Mouse (Mus musculus) v-Abl transformed pro-B cells (cell line): ENCODE data around the gene Marc2.

Source experiments
- in situ Hi-C, 2 experiments: fragments of 400-800 bp; cut with MboI; formaldehyde crosslinking; loops; one replicate each; pipeline ENCODE4 v1.15.1; 2025; ENCODE audit not compliant: unreplicated experiment in 2 of 2

Gene Marc2

GRCm38 (mm10) chr1:184858253-184858652 is 12.0 kb upstream of the Marc2 start:
- in situ Hi-C loops, result no loop called here

DNA sequence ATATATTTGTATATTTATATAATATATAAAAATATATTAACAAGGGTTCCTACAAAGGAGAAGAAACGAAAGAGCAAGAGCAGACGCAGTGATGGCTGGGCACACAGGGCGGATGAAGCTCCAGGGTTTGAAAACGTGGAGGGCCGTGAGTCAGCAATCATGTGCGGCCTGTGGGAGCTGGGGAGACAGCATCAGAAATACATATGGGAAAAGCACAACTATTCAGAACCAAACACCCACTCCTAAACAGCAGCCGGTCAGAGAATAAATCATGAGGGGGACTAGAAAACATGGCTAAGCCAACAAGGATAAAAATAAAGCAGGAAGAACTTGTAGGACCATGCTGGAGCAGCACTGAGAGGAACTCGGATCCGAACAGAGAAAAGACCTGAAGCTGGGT is 11.0 kb upstream of the Marc2 start:
- in situ Hi-C loops, result no loop called here

DNA sequence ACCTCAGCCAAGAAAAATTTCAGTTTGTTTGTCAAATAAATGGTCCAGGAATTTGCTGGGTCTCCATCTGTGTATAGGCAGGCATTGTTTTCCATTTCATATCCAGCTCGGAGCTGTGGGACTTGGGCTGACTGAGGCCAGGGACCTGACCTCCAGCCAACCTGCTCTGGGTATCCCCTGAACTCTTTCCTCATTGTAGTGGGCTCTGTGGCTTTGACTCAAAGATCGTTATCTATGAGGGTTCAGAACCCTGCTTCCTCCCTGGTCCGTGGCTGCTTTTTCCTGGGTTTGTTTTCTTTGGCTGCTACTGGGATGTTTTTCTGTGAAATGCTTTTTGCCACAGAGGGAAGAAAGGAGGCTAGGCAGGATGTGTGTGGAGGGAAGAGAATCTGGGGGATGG is 7.7 kb upstream of the Marc2 start:
- in situ Hi-C loops, result no loop called here

- in situ Hi-C loops, result no loop called here
These were observed 7.1 kb upstream of the Marc2 start for GRCm38 (mm10) chr1:184853339-184853738.

DNA sequence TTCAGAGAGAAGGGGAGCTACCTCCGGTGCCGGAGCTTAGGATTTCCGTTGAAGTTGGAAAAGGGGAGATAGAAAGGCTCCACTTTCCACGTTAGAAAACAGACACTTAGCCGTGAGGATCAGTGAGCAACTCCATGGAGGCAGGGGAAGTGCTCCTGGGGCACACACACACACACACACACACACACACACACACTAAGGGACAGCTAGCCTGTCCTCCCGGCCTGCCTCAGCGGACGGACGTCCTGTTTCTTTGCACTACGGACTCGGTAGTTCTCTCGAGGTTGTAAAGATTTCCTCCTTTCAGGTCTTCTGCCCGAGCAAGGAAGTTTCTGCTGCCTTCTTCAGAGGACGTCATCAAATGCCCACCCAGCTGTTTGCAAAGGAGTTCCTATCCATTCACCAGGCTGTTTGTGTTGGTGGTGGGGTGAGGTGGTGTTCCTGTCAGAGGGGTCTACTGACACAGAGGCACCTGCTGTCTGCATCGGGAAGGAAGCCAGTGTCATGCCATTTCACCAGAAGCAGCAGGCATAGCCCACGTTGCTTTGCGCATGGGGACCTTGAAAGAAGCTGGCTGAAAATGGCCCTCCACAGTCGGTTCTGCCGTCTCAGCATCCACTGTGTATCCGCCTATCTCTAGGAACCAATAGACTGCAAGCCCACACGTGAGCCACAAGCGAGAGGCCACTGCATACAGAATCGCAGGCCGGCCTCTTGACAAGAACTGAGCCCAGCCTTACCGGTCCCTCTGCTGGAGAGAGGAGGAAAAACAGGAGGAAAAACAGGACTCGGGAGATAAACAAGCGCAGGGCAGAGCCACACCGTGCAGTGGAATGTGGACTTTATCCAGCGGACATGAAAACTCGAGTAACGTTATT is 5.7 kb upstream of the Marc2 start:
- in situ Hi-C loops, result no loop called here

- in situ Hi-C loops, result no loop called here
These were observed 4.9 kb upstream of the Marc2 start for GRCm38 (mm10) chr1:184851166-184851565.

GRCm38 (mm10) chr1:184846973-184847372 is 722 bp upstream of the Marc2 start:
- in situ Hi-C loops, result loop anchor here (10.0 to 25.0 kb wide), 2 partner anchors 558 to 1865 kb away; partner anchors contain the start of gene Tgfb2 (in 2 of the 2)

DNA sequence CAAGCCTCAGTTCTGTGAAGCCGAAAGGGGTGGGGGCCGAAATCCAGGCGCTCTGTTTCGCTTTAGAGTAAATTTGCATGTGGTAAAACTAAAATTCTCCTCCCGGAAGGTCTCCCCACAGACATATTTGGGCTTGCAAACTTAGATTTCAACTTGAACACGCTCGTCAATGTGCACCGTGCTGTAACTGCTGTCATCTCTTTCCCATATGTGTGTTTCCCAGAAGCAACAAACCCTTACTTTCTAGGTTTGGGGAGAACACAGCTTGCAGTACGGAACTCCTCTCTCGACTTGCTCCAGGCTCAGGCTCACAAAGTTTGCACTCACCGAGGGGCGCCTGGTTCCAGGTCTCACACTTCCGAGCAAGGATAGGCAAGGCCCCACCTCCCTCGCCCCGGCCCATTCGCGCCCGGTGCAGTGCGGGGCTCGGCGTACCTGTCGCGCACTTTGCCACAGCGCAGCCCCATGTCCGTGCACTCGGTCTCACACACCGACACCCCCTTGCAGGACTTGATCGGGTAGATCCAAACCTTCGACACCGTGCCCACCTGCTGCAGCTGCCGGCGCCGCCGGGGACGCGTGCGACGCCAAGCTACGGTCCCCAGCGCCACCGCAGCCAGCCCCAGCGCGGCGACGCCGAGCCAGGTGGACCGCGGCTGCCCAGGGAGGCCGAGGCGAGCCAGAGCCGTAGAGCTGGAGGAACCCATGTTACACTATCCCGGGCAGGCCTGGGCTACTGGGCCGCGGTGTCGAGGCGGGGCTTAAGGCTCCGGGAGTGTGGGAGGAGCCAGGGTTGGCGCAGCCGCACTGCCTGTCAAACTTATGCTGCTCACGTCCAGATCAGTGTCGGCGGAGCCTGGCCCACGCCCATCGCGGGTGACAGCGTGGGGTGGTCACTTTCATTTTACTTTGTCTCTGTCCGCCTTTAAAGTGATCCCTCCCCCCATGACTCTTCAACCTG is 860 bp downstream of the Marc2 start:
- in situ Hi-C loops, result loop anchor here (10.0 to 25.0 kb wide), 2 partner anchors 559 to 1867 kb away; partner anchors contain the start of gene Tgfb2 (in 2 of the 2)

DNA sequence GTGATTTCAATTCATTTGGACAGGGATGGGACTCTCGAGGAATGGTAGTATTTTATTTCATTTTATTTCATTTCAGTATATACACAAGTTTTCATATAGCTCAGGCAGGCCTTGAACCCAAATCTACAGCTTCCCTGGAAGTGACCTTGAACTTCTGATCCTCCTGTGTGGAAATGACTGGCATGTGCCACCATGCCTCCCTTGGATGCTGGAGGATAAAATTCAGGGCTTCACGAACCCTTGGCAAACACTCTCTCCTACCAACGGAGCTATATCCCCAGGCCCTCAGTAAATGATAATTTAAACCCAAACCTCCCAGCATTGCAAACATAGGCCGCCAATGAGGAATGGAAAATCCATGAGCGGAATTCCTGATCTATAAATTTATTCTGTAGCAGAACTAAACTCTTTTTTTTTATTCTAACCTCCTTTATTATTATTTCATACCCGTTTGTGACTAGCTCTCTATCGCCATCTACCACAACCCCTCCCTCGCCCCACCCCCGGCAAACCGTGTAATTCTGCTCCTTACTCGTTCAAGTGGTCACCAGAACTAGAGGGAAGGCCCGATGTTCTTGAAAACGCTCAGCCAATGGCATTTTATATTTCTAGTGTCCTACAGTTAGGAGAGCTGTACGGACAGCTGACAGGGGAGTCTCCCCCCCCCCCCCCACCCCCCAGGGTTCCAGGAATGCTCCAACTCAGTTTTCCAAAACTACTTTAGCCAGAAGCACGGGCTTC is 1.8 kb downstream of the Marc2 start:
- in situ Hi-C loops, result loop anchor here (5.0 to 25.0 kb wide), 4 partner anchors 112 to 1868 kb away; partner anchors contain the start of genes Tgfb2 (in 2 of the 2) and Hlx (in 1 of the 2)

DNA sequence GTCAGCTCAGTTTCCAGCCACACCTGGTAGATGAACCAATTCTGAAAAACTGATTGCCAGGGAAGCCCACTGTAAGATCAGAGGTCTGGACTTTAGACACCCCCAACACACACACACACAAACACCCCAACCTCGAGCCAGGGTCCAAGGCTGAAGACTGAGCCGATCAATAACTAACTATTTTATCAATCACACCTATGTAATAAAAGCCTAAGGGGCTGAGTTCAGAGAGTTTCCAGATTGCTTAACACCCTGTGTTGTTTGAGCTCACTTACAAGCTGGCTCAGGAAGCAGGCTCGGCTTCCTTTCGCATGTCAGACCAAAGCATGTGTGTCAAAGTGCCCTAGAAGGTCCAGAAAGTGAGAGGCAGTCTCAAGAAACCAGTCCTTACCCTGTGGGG is 8.6 kb downstream of the Marc2 start:
- in situ Hi-C loops, result loop anchor here (25.0 kb wide), 1 partner anchor 1875 kb away; the partner anchor contains the start of gene Tgfb2 (in 2 of the 2)

DNA sequence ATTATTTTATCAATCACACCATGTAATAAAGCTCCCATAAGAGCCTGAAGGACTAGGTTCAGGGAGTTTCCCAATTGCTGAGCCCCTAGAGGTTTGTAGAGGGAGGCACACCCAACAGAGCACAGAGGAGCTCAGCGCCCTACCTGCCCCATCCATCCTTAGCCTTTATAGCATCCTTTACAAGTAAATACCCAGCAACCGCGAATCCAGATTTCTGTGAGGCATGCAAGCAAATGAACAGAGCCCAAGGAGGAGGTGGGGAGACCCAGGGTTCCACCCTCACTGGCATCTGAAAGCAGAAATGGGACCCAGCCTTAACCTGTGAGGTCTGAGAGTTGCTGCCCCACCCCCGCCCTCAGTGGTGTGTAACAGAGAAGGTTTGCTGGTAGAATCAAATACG is 9.9 kb downstream of the Marc2 start:
- in situ Hi-C loops, result loop anchor here (25.0 kb wide), 1 partner anchor 1876 kb away; the partner anchor contains the start of gene Tgfb2 (in 2 of the 2)

DNA sequence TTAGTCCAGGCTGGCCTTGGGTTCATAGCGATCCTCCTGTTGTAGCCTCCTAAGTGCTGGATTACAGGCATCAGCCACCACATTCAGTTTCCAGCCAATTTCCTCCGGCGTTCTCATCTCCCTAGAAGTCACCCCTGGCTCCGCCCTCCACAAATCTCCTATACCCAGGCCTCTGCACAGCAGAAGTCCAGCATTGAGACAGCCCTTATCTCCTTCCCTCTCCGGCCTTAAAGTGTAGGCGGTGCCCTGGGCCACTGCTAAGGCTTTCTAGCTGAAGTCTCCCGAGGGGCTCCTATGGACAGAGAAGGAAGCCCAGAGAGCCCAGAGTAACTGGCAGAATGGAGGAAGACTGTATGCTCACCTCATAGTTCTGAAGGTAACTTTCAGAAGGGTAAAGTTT is 12.8 kb downstream of the Marc2 start:
- in situ Hi-C loops, result loop anchor here (25.0 kb wide), 1 partner anchor 1879 kb away; the partner anchor contains the start of gene Tgfb2 (in 2 of the 2)

GRCm38 (mm10) chr1:184832211-184832610 is 14.0 kb downstream of the Marc2 start:
- in situ Hi-C loops, result loop anchor here (25.0 kb wide), 1 partner anchor 1880 kb away; the partner anchor contains the start of gene Tgfb2 (in 2 of the 2)

GRCm38 (mm10) chr1:184829897-184830296 is 16.4 kb downstream of the Marc2 start:
- in situ Hi-C loops, result loop anchor here (10.0 to 25.0 kb wide), 3 partner anchors 575 to 1882 kb away; partner anchors contain the start of gene Tgfb2 (in 2 of the 2)

GRCm38 (mm10) chr1:184827175-184827701 is 19.0 kb downstream of the Marc2 start:
- in situ Hi-C loops, result loop anchor here (10.0 to 25.0 kb wide), 3 partner anchors 578 to 1885 kb away; partner anchors contain the start of gene Tgfb2 (in 2 of the 2)

- in situ Hi-C loops, result loop anchor here (10.0 to 25.0 kb wide), 3 partner anchors 580 to 1887 kb away; partner anchors contain the start of gene Tgfb2 (in 2 of the 2)
These were observed 21.2 kb downstream of the Marc2 start for GRCm38 (mm10) chr1:184825093-184825492.

GRCm38 (mm10) chr1:184824439-184824851 is 21.8 kb downstream of the Marc2 start:
- in situ Hi-C loops, result loop anchor here (5.0 to 10.0 kb wide), 3 partner anchors 368 to 690 kb away; no protein-coding TSS in a partner anchor

GRCm38 (mm10) chr1:184822678-184823077 is 23.6 kb downstream of the Marc2 start:
- in situ Hi-C loops, result loop anchor here (5.0 to 10.0 kb wide), 3 partner anchors 370 to 692 kb away; no protein-coding TSS in a partner anchor

- in situ Hi-C loops, result no loop called here
These were observed 28.5 kb downstream of the Marc2 start for GRCm38 (mm10) chr1:184817768-184818167.
